Mouse (Mus musculus) lung, postnatal 0 days (tissue): ENCODE data around the gene Fcrl5.

ENCODE experiments used
- CTCF ChIP-seq: IDR thresholded peaks from 2 replicates; pipeline ENCODE4 v1.5.1; 2016; ENCODE audit warnings: antibody characterized with exemption, mild to moderate bottlenecking
- EP300 ChIP-seq: IDR thresholded peaks from 2 replicates; pipeline ENCODE4 v1.6.1; 2016; ENCODE audit warnings: antibody characterized with exemption, mild to moderate bottlenecking, control low read depth

DNA sequence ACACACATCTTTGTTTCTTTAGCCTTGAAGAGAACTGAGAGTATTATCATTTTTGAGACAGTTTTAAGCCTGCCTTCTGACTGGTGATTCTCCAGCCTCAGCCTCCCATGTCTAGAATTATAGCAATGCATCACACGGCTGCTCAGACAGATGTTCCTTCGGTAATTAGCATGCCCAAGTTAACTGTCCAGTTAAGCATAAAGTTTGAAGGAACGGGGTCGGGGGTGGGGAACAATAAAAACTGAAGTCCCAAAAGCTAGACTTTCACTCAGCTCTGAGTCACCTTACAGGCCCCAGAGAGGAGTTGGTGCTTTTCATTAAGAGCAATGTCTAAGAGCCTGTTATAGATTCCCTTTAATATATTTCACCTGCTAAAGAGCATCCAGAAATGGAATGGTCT is 51.8 kb downstream of the Fcrl5 start:
- no peak for TF ChIP-seq CTCF
- no peak for TF ChIP-seq EP300
